Mouse (Mus musculus): ENCODE measurements around the gene Afm.

GRCm38 (mm10) chr5:90588104-90588503 is 69.4 kb downstream of the Afm start:
- no peak for TF ChIP-seq CTCF (IDR thresholded peaks at IDR 0.05; ENCODE audit: borderline replicate concordance, insufficient read depth, low read length)
- TF ChIP-seq POLR2A (IDR thresholded peaks at IDR 0.05; ENCODE audit: low read depth, low read length), result no peak

Data from embryonic fibroblast, embryonic 13.5 days (primary cell).